9 mouse cellular contexts compared by ENCODE assay signal in genomic region chr17:24461580-24461979, GRCm38 (mm10). TPM values are rescaled to one million over a fixed set of nuclear protein-coding genes. Genes with fewer than 3 reads are reported as not detected.
DNase-seq lines count a peak whose midpoint lies in the region; ATAC-seq and TF ChIP-seq lines count a peak whose summit lies in the region.
"Had no signal": no experiment of that assay in that cellular context is flagged by ENCODE, and none has a peak within 500 bp of the region (broad histone marks: within the 10 kb centered on the region; RNA-seq: fewer than 3 reads in every experiment).

No protein-coding gene starts in this region.

- peaks cover 36% of the 10 kb centered on the region for H3K36me3 ChIP-seq in G1E (replicated peaks)
- H3K36me3 ChIP-seq: hindbrain, embryonic 10.5 days had no signal

- H3K4me3 ChIP-seq in layer of hippocampus, adult 2 months, result no peak overlapping the region
- no peak overlapping the region for H3K4me3 ChIP-seq in G1E (ENCODE audit: low read depth, low read length)
- H3K4me3 ChIP-seq: hindbrain, embryonic 10.5 days had no signal

- TF ChIP-seq CTCF in layer of hippocampus, adult 2 months (conservative IDR thresholded peaks at IDR 0.05), result peak; percentile 69
- TF ChIP-seq CTCF in G1E (IDR thresholded peaks at IDR 0.05; ENCODE audit: low read depth, low read length), result peak; percentile 28

- H3K4me1 ChIP-seq in G1E (ENCODE audit: insufficient read depth, low read depth, low read length), result peaks cover 19% of the 10 kb centered on the region
- H3K4me1 ChIP-seq: hindbrain, embryonic 10.5 days had no signal

- ATAC-seq in G1E (ENCODE audit: extremely low read depth, insufficient number of reproducible peaks, low FRiP score, poor library complexity, severe bottlenecking), result no peak
- ATAC-seq in megakaryocyte progenitor cell, adult 5-6 weeks (replicated peaks; ENCODE audit: poor library complexity), result peak; percentile 95

- no peaks in the 10 kb centered on the region for H3K27me3 ChIP-seq in G1E (ENCODE audit: insufficient read depth, low read length)

- no peaks in the 10 kb centered on the region for H3K9me3 ChIP-seq in G1E (replicated peaks)
- H3K9me3 ChIP-seq: hindbrain, embryonic 10.5 days had no signal

- no peak overlapping the region for H3K27ac ChIP-seq in layer of hippocampus, adult 2 months
- H3K27ac ChIP-seq: hindbrain, embryonic 10.5 days had no signal

- DNase-seq in layer of hippocampus, adult 2 months (ENCODE audit: low spot score in 2 of 2), result no peak
- no peak for DNase-seq in layer of hippocampus, adult 8-10 months (ENCODE audit: low spot score in 2 of 2)
- DNase-seq in G1E (ENCODE audit: low spot score), result no peak
- DNase-seq in c-Kit-positive CD71-negative TER-119-negative erythroid progenitor cells, embryonic 14.5 days (ENCODE audit: low read depth), result peak; percentile 69
- DNase-seq in urinary bladder, adult 18-20 months (ENCODE audit: low spot score in 2 of 2), result no peak
- no peak for DNase-seq in heart, postnatal 4 days
- no peak for DNase-seq in urinary bladder, postnatal 14 days (ENCODE audit: low spot score)

RNA-seq across cellular contexts. Expression of gene E4f1, which starts 8.5 kb away (rescaled TPM):
- total RNA-seq in layer of hippocampus, adult 2 months (2021), result 10 to 100 TPM; 34.0 to 39.4 TPM
- total RNA-seq in layer of hippocampus, adult 8-10 months (2022), result 10 to 100 TPM; 31.0 to 44.2 (median 38.4) TPM
- total RNA-seq in G1E (2014; fragmentation: Nextera tagmentation) (21.7 and 37.2 TPM in 2 replicates), G1E (2017) (17.4 and 18.4 TPM in 2 replicates)
- 17.1 and 19.7 TPM in 2 replicates for polyA plus RNA-seq in G1E (2012)
- total RNA-seq in megakaryocyte progenitor cell, adult 5-6 weeks (2015), result 23.3 and 27.5 TPM in 2 replicates
- total RNA-seq in megakaryocyte progenitor cell, adult 5-6 weeks (2017), result 13.6 and 18.7 TPM in 2 replicates
- 10 to 100 TPM; 17.3 to 19.3 TPM for total RNA-seq in heart, postnatal 4 days (2021)

RNA-seq across cellular contexts. Expression of gene Pgp, which starts 8.6 kb away (rescaled TPM):
- 10 to 100 TPM; 58.2 to 62.7 TPM for total RNA-seq in layer of hippocampus, adult 2 months (2021)
- total RNA-seq in layer of hippocampus, adult 8-10 months (2022), result 10 to 100 TPM; 54.8 to 62.3 (median 57.7) TPM
- 17.8 and 19.6 TPM in 2 replicates for total RNA-seq in G1E (2014; fragmentation: Nextera tagmentation)
- 13.3 and 13.9 TPM in 2 replicates for total RNA-seq in G1E (2017)
- 58.3 and 69.2 TPM in 2 replicates for polyA plus RNA-seq in G1E (2012)
- 25.4 and 26.4 TPM in 2 replicates for total RNA-seq in megakaryocyte progenitor cell, adult 5-6 weeks (2015)
- 16.6 and 21.5 TPM in 2 replicates for total RNA-seq in megakaryocyte progenitor cell, adult 5-6 weeks (2017)
- total RNA-seq in heart, postnatal 4 days (2021), result 10 to 100 TPM; 46.5 to 49.3 TPM

RNA-seq across cellular contexts. Expression of gene Bricd5, which starts 12.1 kb away (rescaled TPM):
- 1 to 10 TPM; 2.0 to 2.3 TPM for total RNA-seq in layer of hippocampus, adult 2 months (2021)
- total RNA-seq in layer of hippocampus, adult 8-10 months (2022), result 1 to 10 TPM in 2 of 4 experiments, under 1 TPM in 2; 0.90 to 2.0 (median 1.4) TPM
- total RNA-seq in G1E (2014; fragmentation: Nextera tagmentation) (not detected in 2 replicates), G1E (2017) (0.33 and 0.58 TPM in 2 replicates)
- 0.23 and 0.27 TPM in 2 replicates for polyA plus RNA-seq in G1E (2012)
- total RNA-seq in megakaryocyte progenitor cell, adult 5-6 weeks (2015), result 0.35 and 0.81 TPM in 2 replicates
- total RNA-seq in megakaryocyte progenitor cell, adult 5-6 weeks (2017), result not detected in 2 replicates
- total RNA-seq in heart, postnatal 4 days (2021), result under 1 TPM in 1 of 2 experiments, not detected in 1; 0.29 TPM

RNA-seq across cellular contexts. Expression of gene Mlst8, which starts 17.3 kb away (rescaled TPM):
- total RNA-seq in layer of hippocampus, adult 2 months (2021), result 10 to 100 TPM; 36.0 to 44.9 TPM
- 10 to 100 TPM; 39.7 to 43.9 (median 41.9) TPM for total RNA-seq in layer of hippocampus, adult 8-10 months (2022)
- 5.2 and 7.0 TPM in 2 replicates for total RNA-seq in G1E (2014; fragmentation: Nextera tagmentation)
- total RNA-seq in G1E (2017), result 17.2 and 19.7 TPM in 2 replicates
- 6.4 and 7.1 TPM in 2 replicates for polyA plus RNA-seq in G1E (2012)
- 9.2 TPM in 2 replicates for total RNA-seq in megakaryocyte progenitor cell, adult 5-6 weeks (2015)
- 14.9 and 28.9 TPM in 2 replicates for total RNA-seq in megakaryocyte progenitor cell, adult 5-6 weeks (2017)
- 10 to 100 TPM; 14.9 to 16.3 TPM for total RNA-seq in heart, postnatal 4 days (2021)

RNA-seq across cellular contexts. Expression of gene Dnase1l2, which starts 18.7 kb away (rescaled TPM):
- total RNA-seq in layer of hippocampus, adult 2 months (2021), result 10 to 100 TPM in 1 of 2 experiments, 1 to 10 TPM in 1; 5.4 to 10.7 TPM
- total RNA-seq in layer of hippocampus, adult 8-10 months (2022), result 10 to 100 TPM in 1 of 4 experiments, 1 to 10 TPM in 3; 5.8 to 12.1 (median 8.2) TPM
- total RNA-seq in G1E (2014; fragmentation: Nextera tagmentation) (0.73 and 1.3 TPM in 2 replicates), G1E (2017) (1.7 and 2.3 TPM in 2 replicates)
- 0.05 and 0.18 TPM in 2 replicates for polyA plus RNA-seq in G1E (2012)
- total RNA-seq in megakaryocyte progenitor cell, adult 5-6 weeks (2015), result 0.94 and 3.5 TPM in 2 replicates
- total RNA-seq in megakaryocyte progenitor cell, adult 5-6 weeks (2017), result 2.9 and 4.0 TPM in 2 replicates
- 1 to 10 TPM; 1.0 to 1.5 TPM for total RNA-seq in heart, postnatal 4 days (2021)
